Mouse (Mus musculus) bone marrow, adult 2 months (tissue): Measurements from ENCODE around the gene Rtl1. TPM values are rescaled to one million over a fixed set of nuclear protein-coding genes. Genes with fewer than 3 reads are reported as not detected.

ENCODE experiments used
- H3K27ac ChIP-seq: fragments of 200-500 bp; 2 replicates; pipeline ENCODE4 v1.5.1; 2012; ENCODE audit warnings: low read depth, mild to moderate bottlenecking, control low read depth, inconsistent platforms, low read length; ENCODE audit not compliant: control insufficient read depth, poor library complexity, insufficient read depth
- H3K4me1 ChIP-seq: fragments of 200-500 bp; 2 replicates; pipeline ENCODE4 v1.6.1; 2011; ENCODE audit warnings: low read length; ENCODE audit not compliant: control insufficient read depth, insufficient read depth
- H3K4me3 ChIP-seq: fragments of 200-500 bp; replicated peaks from 2 replicates; pipeline ENCODE3; 2011; ENCODE audit warnings: mild to moderate bottlenecking, low read depth, low read length, control low read depth; ENCODE audit not compliant: control insufficient read depth
- CTCF ChIP-seq: fragments of 200-500 bp; IDR thresholded peaks from 2 replicates; pipeline ENCODE4 v1.5.1; 2011; ENCODE audit warnings: low read length, control low read depth; ENCODE audit not compliant: control insufficient read depth, insufficient read depth
- POLR2A ChIP-seq: fragments of 200-500 bp; IDR thresholded peaks from 2 replicates; pipeline ENCODE4 v1.6.1; 2011; ENCODE audit warnings: low read depth, mild to moderate bottlenecking, control low read depth, low read length, borderline replicate concordance; ENCODE audit not compliant: control insufficient read depth
- WGBS: fragments of 180-500 bp; shearing (Covaris S2); methylation state at CpG from one replicate; pipeline ENCODE4 v1.1.7; 2018; 5-methylcytosine and 5-hydroxymethylcytosine counted together
- polyA plus RNA-seq: library from polyadenylated mRNA; stranded (reverse); fragments of >200 nt; gene quantifications from 2 replicates; pipeline ENCODE4 v1.2.4, GENCODE M21; 2011; ENCODE audit warnings: low replicate concordance; ENCODE audit not compliant: missing spikeins, insufficient read depth, insufficient read length

The Rtl1 gene
- polyA plus RNA-seq, 1 experiment, result not detected

DNA sequence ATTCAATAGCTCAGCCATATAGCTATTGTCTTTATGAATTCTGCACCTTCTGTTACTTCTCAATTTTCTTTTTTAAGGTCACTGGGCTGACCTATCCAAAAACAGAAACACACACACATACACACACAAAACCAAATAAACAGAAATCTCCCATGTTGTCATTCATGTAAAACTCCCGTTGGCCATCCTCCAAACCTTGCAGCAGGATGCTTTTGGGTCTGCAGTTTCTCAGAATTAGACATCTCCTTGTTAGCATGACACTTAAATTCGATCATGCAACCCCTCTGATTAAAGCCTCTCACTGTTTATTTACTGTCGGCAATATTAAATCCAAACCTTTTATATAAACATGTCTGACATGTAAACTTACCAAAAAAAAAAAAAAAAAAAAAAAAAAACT is 3.4 kb downstream of the Rtl1 start:
- Histone ChIP-seq H3K4me1 (no peaks in the 10 kb centered on the region), H3K4me3 (no peak overlapping the region), H3K27ac (no peak overlapping the region)
- 69% methylated on average over 3 of the region's 3 CpGs for WGBS
- no peak for TF ChIP-seq POLR2A

DNA sequence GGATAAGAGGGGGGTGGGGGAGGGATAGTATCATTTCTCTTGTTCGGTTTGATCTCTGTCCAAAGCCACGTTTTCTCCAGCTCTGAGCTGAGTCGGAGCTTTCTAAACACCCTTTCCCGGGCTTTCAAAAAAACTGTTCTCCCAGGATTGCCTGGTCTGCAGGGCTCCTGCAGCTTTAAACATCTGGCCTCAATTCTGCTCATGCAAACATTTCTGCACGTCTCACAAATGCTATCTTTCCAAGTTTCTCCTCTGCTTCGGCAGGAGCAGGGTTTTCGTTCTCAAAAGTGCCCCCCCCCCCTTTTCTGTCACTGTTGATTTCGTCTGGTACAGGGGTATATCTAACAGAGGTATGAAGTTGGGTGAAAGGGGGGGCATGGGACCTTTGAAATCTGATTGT is 3.9 kb downstream of the Rtl1 start:
- WGBS, result 67% methylated on average over 8 of the region's 8 CpGs
- Histone ChIP-seq H3K27ac (no peak overlapping the region), H3K4me1 (no peaks in the 10 kb centered on the region), H3K4me3 (no peak overlapping the region)
- TF ChIP-seq POLR2A (no peak), CTCF (no peak)

DNA sequence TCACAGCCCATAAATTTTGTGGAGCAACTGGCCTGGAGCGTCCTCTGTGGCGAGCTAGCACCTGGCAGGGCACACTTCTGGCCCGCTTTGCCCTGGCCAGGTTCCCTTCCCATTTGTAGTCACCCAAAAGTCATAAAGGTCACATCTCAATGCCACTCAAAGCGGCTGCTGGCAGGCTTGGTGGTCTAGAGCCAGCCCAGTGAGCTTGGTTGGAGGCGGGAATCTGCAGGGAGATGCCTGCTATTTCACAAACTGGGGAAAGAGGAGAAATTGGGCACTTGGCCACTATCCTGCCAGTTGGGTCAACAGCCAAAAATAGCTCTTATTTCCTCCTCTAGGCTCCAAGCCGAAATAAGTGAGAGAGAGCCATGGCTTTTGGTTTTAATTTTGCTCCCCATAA is 4.4 kb downstream of the Rtl1 start:
- 51% methylated on average over 6 of the region's 6 CpGs for WGBS
- no peaks in the 10 kb centered on the region for H3K4me1 ChIP-seq
- H3K27ac ChIP-seq, result no peak overlapping the region
- no peak overlapping the region for H3K4me3 ChIP-seq
- TF ChIP-seq CTCF, result no peak
- TF ChIP-seq POLR2A, result no peak

DNA sequence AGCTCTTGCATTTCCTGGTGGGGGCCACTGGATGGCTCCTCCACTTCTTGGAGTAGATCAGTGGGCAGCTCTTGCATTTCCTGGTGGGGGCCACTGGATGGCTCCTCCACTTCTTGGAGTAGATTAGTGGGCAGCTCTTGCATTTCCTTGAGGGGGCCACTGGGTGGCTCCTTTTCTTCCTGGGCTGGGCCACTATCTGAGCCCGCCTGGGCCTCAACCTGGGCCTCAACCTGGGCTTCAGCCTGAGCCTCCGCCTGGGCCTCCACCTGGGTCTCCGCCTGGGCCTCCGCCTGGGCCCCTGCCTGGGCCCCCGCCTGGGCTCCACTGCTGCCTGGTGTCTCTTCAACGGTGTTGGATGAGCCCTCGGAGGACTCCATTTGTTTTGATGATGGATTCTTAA is 5.2 kb downstream of the Rtl1 start:
- Histone ChIP-seq H3K27ac (no peak overlapping the region), H3K4me3 (no peak overlapping the region)
- 81% methylated on average over 7 of the region's 7 CpGs for WGBS

DNA sequence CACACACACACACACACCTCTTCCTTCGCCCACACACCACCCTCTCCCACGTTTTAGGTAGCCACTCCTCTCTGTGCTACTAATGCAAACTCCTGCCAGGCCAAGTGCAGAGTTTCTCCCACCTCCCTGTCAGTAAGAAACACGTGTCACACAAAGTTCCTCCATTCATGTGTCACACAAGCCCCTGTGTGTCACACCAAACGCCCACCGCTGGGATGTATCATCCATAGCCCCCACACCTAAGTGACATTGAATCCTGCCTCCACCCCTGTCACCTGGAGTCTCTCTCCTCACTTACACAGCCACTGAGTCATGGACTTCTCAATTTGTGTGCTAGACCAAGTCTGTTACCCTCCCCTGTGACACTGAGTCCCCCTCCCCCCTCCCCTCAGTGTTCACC is 17.9 kb downstream of the Rtl1 start:
- Histone ChIP-seq H3K4me1 (no peaks in the 10 kb centered on the region), H3K4me3 (no peak overlapping the region), H3K27ac (no peak overlapping the region)
- 64% methylated on average over 5 of the region's 5 CpGs for WGBS
- TF ChIP-seq POLR2A, result no peak
- no peak for TF ChIP-seq CTCF

More for the DNA sequence above, 5.2 kb downstream of the Rtl1 start:
- TF ChIP-seq CTCF (no peak), POLR2A (no peak)
- H3K4me1 ChIP-seq, result no peaks in the 10 kb centered on the region

DNA sequence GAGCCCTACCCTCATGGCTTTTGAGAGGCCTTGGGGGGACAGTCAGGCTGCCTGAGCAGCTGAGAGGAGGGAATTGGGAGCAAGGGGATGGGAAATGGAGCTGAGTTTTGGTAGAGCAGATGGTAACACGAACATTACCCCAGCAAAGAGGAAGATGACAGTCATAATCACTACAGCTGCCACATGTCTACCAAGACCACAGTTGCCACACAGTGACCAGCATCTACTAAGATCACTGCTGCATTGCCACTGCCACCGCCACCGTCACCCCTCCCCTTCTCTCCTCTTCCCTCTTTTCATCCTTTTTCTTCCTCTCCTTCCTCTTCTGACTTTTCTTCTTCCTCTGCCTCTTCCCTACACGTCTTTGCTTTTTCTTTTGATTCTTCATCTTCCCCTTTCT is 27.9 kb downstream of the Rtl1 start:
- no peak overlapping the region for H3K27ac ChIP-seq
- no peaks in the 10 kb centered on the region for H3K4me1 ChIP-seq
- no peak overlapping the region for H3K4me3 ChIP-seq
- TF ChIP-seq CTCF (no peak), POLR2A (no peak)
- 39% methylated on average over 4 of the region's 4 CpGs for WGBS

DNA sequence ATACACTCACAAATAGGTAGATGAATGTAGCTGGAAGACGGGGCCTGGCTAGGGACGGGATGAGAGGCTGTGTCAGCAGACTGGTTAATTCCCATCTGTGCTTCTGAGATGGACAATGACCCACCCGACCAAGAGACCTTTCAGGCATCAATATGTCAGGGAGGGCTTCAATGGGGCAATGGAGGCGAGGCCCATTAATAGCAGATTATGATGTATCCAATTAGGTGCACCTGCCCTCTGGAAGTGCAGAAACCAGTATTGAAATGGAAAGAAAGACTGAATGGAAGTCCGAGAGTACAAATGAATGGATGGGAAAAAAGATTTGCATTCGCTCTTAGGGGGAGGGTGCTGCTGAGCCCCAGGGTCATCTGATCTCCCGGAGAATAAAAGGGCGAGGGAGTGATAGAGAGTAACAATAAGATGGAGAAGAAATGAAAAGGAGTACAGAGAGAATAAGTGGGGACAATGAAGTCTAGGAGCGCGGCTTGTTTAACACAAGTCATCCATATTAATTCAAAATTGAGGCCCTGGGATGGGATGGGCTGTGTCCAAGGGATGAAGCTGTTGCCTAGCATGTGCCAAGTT is 39.9 kb downstream of the Rtl1 start:
- TF ChIP-seq CTCF, result no peak
- no peak for TF ChIP-seq POLR2A

DNA sequence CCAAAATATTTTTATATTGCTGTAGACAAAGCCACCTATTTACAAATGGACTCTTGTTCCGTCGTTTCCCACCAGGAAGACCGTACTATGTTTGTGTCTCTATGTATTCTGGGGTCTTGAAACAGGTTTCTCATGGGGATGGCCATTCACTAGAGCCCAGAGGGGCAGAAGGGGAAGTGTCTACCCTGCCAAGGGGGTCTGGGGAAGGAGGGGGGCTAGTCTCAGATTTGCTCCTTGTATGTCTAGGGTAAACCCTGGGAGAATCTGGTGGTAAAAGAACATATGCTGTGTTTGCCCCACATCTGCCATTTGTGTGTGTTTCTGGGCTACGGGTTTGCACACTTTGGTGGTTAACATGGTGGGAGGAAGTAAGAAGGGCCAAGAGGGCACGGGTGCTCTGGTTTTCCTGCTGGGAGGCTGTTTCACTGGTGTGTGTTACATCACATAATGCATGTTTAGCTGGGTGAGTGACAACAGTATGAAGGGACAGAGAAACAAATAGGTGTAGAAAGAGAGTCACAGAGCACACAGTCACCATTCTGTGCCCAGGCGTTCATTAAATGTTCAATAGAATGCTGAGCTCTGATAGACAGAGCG is 41.1 kb downstream of the Rtl1 start:
- H3K4me1 ChIP-seq, result no peaks in the 10 kb centered on the region; the same call in 1 of the 2 replicates
- no peak overlapping the region for H3K4me3 ChIP-seq
- H3K27ac ChIP-seq, result no peak overlapping the region
- no peak for TF ChIP-seq POLR2A
- no peak for TF ChIP-seq CTCF
- 65% methylated on average over 7 of the region's 7 CpGs for WGBS

More for the DNA sequence above, 39.9 kb downstream of the Rtl1 start:
- Histone ChIP-seq H3K4me3 (no peak overlapping the region), H3K4me1 (no peaks in the 10 kb centered on the region; the same call in 1 of the 2 replicates), H3K27ac (no peak overlapping the region)
- WGBS, result 82% methylated on average over 10 of the region's 10 CpGs
